Mouse (Mus musculus) embryo, embryonic 9.5 days (tissue): ENCODE results near the gene Utp4.

Experiments
- DNase-seq: peaks from one replicate; pipeline ENCODE4 v3.0.0-alpha.2; 2017; ENCODE audit errors: extremely low spot score

The Utp4 gene

DNA sequence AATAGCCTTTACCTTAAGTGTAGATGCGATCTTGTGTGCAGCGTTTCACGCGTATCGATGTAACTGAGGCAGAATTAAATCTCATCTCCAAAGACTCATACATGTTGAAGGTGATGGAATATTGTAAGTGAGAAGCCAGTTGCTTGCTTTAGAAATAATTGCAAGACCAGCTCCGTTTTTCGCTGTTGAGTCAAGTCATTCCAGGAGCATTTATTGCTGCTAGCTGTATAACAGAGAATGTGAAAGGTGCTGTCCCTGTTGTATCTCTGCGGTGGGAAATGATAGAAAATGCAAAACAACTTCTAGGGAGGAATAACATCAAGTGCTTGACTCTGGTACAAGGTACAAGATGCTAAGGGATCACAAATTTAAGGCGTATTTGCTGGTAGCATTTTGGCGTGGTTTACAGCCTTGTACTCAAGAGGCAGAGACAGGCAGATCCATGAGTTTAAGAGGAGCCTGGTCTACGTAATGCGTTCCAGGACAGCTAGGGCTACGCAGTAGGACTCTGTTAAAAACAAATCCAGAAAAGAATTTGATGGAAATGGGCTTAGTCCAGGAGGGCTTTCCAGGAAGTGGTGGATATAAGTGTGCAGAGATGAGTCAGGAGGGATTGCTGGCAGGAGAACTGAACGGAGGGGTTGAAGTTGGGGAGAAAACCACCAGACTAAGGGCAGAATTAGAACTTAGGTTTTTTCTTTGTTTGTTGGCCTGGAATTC lies 43.8 kb downstream of the Utp4 start:
- no peak for DNase-seq

DNA sequence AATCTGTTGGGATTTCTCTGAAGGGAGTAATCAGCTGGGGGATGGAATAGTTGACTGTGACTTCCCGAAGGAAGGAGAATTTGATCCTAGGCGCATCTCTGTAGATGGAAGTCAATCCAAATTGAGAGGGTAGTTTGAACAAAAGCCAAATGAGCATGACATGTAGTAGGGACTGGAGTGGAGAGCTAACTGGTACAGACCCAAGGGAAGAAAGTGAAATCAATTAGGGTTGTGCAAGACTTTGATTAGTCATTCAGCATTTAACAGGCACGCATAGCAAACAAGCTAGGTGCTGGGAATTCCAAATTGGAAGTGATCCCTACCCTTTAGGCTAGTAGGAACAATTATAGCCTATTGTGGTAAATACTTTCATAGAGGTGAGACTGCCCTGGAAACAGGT lies 48.4 kb downstream of the Utp4 start:
- DNase-seq: no peak

DNA sequence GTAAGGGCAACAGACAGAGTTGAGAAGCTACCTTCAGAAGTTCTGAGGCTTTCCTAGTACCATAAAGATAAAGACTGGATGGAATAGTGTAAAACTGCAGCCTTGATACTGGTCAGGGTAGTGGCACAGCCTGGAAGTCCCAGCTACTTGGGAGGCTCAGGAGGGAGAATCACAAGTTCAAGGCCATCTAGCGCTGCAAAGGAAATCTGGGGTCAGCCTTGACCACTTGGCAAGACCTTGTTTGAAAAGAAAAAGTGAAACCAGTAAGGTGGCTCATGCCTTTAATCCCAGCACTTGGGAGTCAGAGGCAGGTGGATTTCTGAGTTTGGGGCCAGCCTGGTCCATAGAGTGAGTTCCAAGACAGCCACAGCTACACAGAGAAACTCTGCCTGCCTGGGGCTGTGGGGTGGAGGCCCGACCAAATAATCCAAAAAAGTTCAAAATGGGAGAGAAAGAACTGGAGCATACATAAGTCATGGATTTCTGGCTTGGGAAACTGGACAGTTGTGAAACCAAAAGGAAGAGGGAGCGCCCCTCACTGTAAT lies 50.5 kb downstream of the Utp4 start:
- no peak for DNase-seq

DNA sequence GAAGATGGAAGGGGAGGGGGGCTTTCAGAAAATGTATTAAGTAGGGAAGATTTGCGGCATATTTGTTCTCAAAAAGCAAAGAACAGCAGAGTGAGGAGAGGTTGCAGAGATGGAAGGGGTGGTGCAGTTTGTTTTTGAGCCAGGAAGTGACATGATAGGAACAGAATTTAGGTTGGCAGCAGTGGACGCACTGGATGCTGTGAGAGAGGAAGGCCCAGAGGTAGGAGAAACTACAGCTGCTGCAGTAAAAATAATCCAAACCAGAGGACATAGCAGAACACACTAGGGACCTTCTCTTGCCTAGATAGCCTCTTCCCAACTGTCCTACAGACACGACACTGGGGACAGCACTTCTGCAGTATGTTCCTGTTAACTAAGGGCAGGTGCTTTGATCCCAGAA lies 51.3 kb downstream of the Utp4 start:
- DNase-seq: no peak

DNA sequence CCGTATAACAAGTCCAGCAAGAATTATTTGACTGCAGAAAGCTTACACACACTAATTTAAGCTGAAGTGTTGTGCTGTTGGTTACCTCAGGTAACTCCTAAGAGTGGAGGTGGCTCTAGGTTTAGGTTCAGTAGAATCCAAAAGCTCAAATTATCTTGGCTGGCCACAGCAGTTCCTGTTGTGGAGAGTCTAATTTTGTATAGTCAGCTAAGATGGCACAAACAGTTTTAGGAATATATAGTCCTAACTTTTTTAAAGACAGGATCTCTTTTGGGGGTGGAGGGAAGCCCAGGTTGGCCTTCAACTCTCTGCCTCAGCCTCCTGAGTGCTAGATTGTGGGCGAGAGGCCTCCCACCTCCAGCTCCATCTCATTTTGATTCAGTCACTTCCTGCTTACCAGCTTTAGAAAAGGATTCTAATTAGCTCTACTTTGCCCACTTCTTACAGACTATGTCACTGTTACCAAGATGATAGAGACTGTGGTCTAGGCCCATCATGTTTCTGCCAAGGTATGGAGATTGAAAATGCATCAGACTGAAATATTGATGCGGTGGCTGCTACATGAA lies 55.3 kb downstream of the Utp4 start:
- no peak for DNase-seq

DNA sequence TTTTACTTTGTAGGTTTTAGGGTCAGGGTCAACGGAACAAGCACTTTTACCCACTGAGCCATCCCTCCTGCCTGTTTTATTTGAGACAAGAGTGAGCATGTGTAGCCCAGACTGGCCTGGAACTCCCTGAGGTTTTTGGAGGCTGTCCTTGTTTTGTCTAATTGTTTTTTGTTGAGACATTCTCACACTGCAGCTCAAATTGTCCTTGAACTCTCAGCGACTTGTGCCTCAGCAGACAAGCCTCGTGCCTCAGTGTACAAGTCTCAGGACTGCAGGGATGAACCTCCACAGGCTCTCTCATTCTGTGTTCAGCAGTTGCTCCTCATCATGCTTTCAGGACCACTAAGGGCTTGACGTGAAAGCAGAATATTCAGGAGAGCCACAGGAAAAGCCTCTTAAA lies 58.3 kb downstream of the Utp4 start:
- no peak for DNase-seq

DNA sequence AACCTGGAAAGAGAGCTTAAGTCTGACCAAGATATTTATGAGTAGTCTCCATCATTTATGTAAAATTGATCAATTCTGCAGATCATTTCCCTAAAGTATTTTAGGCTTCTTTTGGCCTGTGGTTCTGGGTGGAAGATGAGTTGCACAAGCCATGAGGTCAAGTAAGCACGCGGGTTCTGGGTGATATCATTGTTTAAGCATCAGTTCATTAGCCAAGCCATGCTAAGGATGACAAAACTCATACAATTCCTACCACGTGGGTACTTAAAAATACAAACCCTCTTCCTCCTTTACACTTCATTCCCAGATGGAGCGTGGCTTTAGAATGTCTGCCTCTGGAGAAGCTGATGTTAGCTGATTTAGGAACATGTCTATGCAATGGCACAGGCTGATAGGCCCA lies 60.1 kb downstream of the Utp4 start:
- no peak for DNase-seq

DNA sequence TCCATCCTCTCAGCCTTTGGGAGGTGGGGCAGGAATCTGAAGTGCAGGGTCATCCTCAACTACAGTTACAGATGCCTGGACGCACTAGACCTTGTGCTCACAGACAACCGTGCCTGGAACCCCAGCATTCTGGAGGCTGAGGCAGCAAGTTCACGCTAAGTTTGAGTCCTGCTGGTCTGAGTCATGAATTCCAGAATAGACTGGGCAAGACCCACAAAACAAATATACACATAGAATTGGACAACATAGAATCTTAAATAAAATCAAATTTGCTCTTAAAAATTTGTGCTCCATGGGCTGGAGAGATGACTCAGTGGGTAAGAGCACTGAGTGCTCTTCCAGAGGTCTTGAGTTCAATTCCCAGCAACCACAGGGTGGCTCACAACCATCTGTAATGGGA lies 63.6 kb downstream of the Utp4 start:
- DNase-seq: no peak

DNA sequence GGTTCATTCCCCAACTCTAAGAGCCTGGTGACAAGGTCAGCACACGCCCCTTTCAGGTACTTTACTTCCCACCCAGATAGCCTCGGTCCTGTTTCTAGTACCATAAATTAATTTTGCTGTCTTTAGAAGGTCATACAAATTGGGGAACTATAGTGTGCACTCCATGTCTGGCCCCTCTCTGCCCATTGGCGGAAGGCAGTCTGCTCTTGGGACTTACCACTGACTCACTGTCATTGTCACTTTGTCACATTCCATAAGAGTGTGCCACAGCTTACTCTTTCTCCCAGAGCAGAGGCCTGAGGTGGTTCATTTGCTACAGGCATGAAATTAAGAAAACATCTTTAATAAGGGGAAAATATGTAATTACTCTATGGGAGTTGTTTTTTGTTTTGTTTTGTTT lies 64.8 kb downstream of the Utp4 start:
- no peak for DNase-seq

DNA sequence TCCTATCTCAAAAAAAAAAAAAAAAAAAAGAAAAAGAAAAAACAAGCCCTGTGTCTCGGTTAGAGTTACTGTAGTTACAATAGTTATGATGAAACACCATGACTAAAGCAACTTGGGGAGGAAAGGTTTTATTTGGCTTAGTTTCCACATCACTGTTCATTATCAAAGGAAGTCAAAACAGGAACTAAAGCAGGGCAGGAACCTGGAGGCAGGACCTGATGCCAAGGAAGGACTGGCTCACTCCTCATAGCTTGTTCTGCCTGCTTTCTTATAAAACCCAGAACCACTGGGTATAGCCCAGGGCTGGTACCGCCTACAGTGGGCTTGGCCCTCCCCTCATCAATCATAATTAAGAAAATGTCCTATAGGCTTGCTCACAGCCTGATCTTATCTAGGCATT lies 66.2 kb downstream of the Utp4 start:
- DNase-seq: no peak

DNA sequence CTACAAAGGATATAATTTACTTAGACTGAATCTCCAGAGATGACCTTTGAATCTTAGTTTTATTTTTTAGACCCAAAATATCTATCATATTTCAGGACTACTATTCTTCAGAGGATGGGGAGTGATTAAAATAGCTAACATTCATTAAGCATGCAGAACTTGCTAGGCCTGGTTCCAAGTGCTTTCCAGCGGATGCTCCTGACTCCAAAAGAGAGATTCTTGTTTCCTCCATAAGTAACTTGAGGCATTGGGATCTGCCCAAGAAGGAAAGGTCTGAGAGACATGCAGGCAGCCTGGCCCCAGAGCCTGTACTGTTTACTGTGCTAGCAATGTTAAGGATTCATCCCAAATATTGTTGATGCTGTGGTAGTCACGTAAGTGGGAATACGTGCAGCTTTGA lies 68.9 kb downstream of the Utp4 start:
- no peak for DNase-seq

DNA sequence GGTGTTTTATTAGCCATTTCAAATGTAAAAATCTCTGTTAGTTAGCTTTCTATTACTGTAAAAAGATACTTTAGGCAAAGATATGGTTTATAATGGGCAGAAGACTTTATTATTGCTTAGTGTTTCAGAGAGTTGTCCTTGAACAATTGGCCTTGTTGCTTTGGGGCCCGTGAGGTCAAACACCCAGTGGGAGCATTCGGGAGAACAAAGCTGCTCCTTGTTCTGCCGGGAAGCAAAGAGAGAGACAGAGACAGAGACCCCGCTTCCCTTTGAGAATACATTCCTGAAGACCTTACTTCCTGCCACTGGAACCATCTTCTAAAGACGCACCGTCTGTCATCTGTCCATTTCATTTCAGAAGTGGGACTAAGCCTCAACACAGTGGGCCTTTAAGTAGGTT lies 69.9 kb downstream of the Utp4 start:
- DNase-seq: peak; percentile 17

DNA sequence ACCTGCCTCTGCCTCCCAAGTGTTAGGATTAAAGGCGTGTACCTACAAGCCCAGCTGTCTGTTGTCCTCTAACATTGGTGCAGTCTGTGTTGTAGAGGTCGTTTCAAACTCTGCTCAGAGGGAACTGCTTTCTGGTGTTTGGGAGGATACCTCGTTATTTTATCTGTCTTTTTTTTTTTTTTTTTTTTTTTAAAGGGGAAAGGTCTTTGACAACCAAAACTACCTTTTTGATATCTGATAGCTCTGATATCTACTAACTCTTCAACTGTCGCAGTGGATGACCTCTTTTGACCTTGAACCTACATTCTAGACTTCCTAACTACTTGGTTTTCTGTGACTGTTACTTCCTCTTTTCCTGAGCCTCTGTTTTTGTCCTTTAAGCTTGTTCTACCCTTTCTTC lies 71.1 kb downstream of the Utp4 start:
- DNase-seq: no peak

DNA sequence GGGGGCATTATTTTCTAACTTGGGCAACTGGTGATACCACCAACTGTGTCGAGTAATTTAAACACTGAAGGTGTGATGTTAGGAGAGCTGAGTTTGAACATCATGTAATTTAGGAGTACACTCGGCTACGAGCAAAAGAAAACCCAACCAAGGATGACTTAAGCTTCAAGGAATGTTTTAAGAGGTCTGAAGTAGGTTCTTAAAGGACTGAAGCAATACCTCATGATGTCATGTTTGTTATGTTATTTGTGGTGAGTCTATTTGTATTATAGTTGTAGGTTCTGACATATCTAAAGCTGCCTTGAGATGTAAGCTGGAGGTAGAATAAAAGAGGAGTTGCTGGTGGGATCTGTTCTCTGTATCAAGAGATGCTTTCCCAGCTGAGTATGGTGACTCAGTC lies 76.5 kb downstream of the Utp4 start:
- no peak for DNase-seq

DNA sequence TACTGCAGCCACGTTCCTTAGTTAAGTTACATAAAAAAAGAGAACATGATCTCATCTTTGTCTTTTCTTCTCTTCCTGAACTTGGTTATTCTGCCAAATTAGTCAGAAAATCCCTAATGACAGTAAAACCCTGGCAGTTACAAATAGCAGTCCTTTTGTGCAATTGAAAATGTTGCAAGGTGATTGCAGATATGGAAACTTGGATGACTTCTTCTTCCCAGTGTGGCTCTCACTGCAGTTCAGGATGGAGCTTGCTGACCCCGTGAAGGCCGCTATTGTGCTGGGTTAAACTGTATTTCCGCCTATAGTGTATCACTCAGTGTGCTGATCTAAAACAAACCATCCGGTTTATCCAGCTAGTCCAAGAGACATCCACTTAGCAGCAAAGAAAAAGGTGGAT lies 78.5 kb downstream of the Utp4 start:
- no peak for DNase-seq
